Mouse (Mus musculus) embryo, embryonic 11 days (tissue): Measurements from ENCODE around the gene Gm5475.

Experiments used
- DNase-seq: peaks from one replicate; pipeline ENCODE4 v3.0.0-alpha.2; 2015

Gm5475 gene

DNA sequence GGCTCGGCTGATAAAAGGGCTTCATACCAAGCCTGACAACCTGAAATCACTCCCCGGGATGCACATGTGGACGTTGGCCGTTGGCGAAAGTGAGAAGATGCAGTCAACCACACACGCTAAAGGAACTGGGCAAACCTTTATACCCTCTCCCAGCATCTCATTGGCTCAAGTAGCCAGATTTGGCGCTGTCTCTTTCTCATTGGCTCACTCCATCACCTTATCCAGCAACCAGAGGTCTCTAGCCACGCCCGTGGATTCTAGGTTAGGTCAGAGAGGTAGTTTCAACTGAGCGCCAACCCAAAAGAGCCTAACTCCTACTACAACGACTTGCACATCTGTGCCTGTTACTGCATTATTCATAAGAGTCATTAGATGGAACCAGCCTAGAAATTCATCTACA, 30.5 kb downstream of the Gm5475 start:
- DNase-seq, result no peak

DNA sequence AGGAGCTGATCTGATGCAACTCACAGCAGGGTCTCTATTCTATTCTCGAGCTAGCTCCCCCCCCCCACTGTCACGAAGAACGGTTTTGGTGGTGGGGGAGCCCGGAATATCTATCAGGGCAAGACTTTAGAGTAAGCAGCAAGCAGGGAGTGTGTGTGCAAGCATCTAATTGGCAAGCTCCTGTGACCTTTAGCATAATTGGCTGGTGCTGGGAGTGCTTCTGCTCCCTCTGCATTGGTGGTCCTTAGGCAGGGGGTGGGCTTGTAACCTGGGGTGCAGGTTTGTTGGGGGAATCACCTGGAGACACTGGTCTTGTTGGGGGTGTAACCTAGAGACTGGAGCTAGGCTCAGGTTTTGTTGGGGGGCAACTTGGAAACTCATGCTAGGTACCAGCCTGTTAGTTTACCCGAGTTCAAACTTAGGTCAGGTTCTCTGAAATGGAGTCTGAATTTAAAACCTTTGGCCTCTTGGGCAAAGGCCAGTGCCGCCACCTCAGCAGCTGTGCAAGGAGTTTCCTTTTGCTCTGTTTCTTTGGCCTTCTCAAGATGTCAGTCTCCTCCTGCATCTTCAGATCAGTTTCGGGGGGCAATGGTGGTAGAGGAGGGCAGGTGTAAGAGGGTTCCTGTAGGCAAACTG, 34.5 kb downstream of the Gm5475 start:
- no peak for DNase-seq

DNA sequence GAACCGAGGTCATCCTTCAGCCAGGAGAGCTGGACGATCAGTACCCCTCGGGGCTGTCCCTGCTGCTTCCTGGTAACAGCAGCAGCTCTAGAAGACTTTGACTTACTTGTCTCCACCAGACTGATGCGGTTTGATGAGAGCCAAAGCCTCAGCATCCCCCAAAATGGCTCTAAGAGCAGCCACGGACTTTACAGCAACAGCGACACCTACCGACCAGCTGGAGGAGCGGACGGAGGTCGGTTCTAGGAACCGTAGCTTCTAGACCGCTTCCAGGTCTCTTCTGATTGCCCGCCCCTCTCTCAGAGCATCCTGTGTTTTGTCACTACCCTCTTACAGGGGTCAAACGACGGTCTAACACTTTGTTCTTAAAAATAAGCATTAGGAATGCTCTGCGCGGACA, 35.4 kb downstream of the Gm5475 start:
- peak; percentile 90 for DNase-seq

GRCm38 (mm10) chr15:100458055-100458454, 36.1 kb downstream of the Gm5475 start:
- DNase-seq, result peak; percentile 81

- peak; percentile 70 for DNase-seq
These were observed 39.0 kb downstream of the Gm5475 start for GRCm38 (mm10) chr15:100460942-100461341.

DNA sequence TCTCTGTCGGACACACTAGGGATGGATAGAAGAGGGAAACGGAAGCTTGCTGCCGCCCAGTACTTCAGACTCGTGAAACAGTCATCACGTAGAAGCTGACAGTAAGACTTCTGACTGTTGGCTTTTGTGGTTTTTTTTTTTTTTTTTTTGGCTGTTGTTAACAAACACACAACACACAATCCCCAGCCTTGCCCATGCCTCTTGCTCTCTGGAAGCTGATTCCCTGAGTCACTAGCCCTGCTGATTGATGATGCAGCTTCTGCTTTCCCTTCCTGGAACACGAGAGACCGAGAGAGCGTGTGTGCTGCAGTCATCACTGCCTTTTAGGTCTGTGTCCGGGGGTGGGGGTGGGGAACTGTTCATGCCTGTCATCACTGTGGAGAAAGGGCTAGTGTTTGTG, 39.7 kb downstream of the Gm5475 start:
- no peak for DNase-seq

DNA sequence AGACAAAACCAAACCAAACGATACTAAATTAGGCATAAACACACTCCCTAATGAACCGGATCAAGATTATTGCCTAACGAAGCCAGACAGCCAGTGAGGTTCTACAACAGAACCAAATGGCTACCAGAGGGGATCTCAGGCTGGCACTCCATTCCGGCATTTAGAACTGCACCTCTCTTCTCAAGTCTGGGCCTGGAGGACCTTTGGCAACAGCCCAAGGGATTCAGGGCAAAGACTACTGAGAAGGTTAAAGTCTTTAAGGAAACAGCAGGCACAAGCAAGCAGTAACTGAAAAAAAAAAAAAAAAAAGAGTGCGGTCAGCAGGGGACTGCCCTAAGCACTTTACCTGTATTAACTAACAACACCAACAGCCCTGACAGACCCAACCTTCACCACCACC, 40.1 kb downstream of the Gm5475 start:
- DNase-seq, result no peak

- peak; percentile 63 for DNase-seq
These were observed 41.8 kb downstream of the Gm5475 start for GRCm38 (mm10) chr15:100463712-100464111.

DNA sequence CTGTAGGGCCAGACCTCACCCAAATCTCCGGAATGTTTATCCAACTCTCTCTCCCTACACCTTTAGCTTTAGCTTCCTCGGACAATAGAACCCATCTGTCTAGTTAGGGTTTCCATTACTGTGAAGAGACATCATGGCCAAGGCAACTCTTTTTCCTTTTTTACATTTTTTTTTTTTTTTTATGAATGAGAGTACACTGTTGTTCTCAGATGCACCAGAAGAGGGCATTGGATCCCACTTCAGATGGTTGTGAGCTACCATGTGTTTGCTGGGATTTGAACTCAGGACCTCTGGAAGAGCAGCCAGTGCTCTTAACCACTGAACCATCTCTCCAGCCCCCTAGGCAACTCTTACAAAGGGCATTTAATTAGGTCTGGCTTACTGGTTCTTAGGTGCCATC, 43.5 kb downstream of the Gm5475 start:
- no peak for DNase-seq

GRCm38 (mm10) chr15:100467738-100468137, 45.8 kb downstream of the Gm5475 start:
- DNase-seq, result no peak

GRCm38 (mm10) chr15:100468295-100469188, 46.6 kb downstream of the Gm5475 start, which contains the start of gene Letmd1:
Gene Letmd1, plus strand, starts transcription at chr15:100469023.
- peak; percentile 95 for DNase-seq

DNA sequence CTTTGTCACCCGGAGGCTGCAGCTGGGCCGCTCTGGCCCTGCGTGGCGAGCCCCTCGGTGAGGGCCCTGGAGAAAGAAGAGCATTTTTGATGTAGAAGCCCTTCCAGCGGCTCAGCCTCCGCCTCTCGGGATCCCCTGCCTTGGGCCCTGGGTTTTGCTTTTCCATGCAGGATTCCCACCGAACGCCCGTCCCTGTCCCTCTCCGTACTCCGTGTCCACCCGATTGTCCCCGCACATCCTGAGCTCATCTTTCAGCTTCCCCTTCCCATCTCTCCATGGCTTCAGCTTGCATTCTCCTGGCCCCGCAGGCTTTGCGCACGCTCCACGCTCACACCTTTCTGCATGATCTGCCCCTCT, 47.2 kb downstream of the Gm5475 start:
- no peak for DNase-seq

- DNase-seq, result no peak
These were observed 48.1 kb downstream of the Gm5475 start for GRCm38 (mm10) chr15:100470037-100470436.

- DNase-seq, result no peak
These were observed 52.1 kb downstream of the Gm5475 start for GRCm38 (mm10) chr15:100473926-100474503.
